Mouse (Mus musculus) MEL (cell line): ENCODE measurements at regions not wholly inside any gene's neighbourhood (a gene's known extent, or its start where the extent isn't known, plus 50 kb on each side); places are given as distances from the start of the nearest gene placed in this dataset.
"Not testable (repeated sequence)": the region's sequence is repeated elsewhere in the genome, so short reads cannot be mapped to it uniquely, and the experiment has no call there.

Experiments used
- CHD2 ChIP-seq: IDR thresholded peaks from 2 replicates; pipeline ENCODE4 v1.6.1; 2011; ENCODE audit warnings: low read length, improper control_type of control experiment
- CTCF ChIP-seq, 3 experiments: IDR thresholded peaks in 2 of 3; conservative IDR thresholded peaks in 1 of 3; 2 replicates each; pipeline ENCODE4 v1.5.1; 2011 to 2012; ENCODE audit warnings: low read length in 3 of 3, low read depth in 2 of 3, mild to moderate bottlenecking in 2 of 3, improper control_type of control experiment in 1 of 3, inconsistent platforms in 1 of 3, mixed read lengths in 1 of 3, moderate library complexity in 1 of 3; ENCODE audit not compliant: control insufficient read depth in 1 of 3, insufficient read depth in 1 of 3, poor library complexity in 1 of 3, severe bottlenecking in 1 of 3
- EP300 ChIP-seq, 2 experiments: IDR thresholded peaks; 2 replicates each; pipeline ENCODE4 v1.6.1; 2011; ENCODE audit warnings: improper control_type of control experiment in 2 of 2, low read length in 2 of 2, low read depth in 1 of 2, mild to moderate bottlenecking in 1 of 2
- HCFC1 ChIP-seq: IDR thresholded peaks from 2 replicates; pipeline ENCODE4 v1.6.1; 2012; ENCODE audit warnings: low read depth, mild to moderate bottlenecking, inconsistent platforms, low read length, improper control_type of control experiment, moderate library complexity
- TBP ChIP-seq: IDR thresholded peaks from 2 replicates; pipeline ENCODE4 v1.8.0; 2011; ENCODE audit warnings: low read depth, low read length, improper control_type of control experiment
- UBTF ChIP-seq: IDR thresholded peaks from 2 replicates; pipeline ENCODE4 v1.6.1; 2012; ENCODE audit warnings: low read depth, mild to moderate bottlenecking, inconsistent platforms, low read length, improper control_type of control experiment, moderate library complexity, borderline replicate concordance; ENCODE audit not compliant: insufficient read depth

DNA sequence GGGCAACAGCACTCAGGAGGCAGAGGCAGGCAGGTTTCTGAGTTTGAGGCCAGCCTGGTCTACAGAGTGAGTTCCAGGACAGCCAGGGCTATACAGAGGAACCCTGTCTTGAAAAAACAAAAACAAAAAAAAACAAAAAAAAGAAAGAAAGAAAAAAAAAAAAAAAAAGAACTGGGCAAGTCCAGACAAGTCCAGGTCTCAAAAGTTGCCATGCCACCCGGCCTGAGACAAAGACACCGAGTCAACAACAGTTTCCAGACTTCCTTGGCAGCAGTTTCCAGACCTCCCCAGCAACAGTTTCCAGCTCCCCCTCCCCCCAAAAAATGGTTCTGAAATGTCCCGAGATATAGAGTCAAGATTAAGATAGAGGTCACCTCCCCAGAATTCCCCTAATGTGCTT is 110.6 kb upstream of the Kcng1 start:
- not testable (repeated sequence) for TF ChIP-seq TBP; EP300 (IDR thresholded peaks at IDR 0.05; ENCODE audit: low read depth in 1 of 2, low read length in 2 of 2); UBTF; CHD2; HCFC1; CTCF (IDR thresholded peaks at IDR 0.05 in 2 of 3, conservative IDR thresholded peaks at IDR 0.05 in 1 of 3; ENCODE audit: control insufficient read depth in 1 of 3, insufficient read depth in 1 of 3, low read depth in 2 of 3, low read length in 3 of 3, poor library complexity in 1 of 3, severe bottlenecking in 1 of 3)
